Mouse (Mus musculus): ENCODE data around the gene P3h2.

- TF ChIP-seq EP300 (optimal IDR thresholded peaks at IDR 0.05) (no peak), CTCF (IDR thresholded peaks at IDR 0.05; ENCODE audit: low read depth) (no peak)
Observed at GRCm38 (mm10) chr16:26041021-26041928, 64.3 kb downstream of the P3h2 start.
